Mouse (Mus musculus): ENCODE results near the gene Epb41l5.

DNA sequence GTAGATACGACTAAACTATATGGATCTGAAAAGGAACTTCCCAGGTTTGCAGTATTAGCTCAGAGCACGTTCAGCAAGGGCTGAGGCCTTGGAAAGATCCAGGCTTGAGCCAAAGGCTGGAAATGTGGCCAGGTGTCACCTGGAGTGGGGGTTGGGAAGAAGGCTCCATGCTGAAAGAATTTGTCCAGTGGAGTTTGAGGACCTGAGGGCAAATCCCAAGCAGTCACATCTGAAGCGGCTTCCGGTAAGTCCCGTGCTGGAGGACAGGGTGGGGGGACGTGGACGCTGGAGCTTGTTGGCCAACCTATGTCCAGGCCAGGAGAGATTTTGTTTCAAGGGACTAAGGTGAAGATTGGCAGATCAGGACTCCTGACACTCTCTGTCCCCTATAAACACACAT, 125.0 kb downstream of the Epb41l5 start:
- TF ChIP-seq POLR2A (IDR thresholded peaks at IDR 0.05; ENCODE audit: borderline replicate concordance, extremely low read depth, insufficient read depth, insufficient read length, poor library complexity, severe bottlenecking) (no peak), CTCF (IDR thresholded peaks at IDR 0.05; ENCODE audit: borderline replicate concordance, extremely low read depth, insufficient read depth, insufficient read length) (no peak)

Measured in brain, embryonic 14.5 days (tissue).